Mouse (Mus musculus): ENCODE measurements at regions not wholly inside any gene's neighbourhood (a gene's known extent, or its start where the extent isn't known, plus 50 kb on each side); places are given as distances from the start of the nearest gene placed in this dataset.

DNA sequence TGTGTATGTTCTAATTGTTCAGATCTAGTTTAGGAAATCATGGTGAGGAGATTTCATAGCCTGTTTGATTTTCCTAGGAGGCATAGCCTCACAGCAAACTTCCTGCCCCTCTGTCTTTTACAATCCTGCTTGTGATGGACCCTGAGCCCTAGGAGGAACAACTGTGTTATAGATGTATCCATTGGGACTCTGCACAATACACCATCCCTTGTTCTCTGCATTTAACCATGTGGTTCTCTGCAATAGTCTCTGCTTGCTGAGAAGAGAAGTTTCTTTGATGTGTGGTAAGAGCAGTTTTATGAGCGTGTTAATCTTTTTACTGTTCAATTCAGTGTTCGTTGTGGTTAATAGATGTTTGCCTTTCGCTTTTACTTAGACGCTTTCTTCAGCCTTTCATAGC, 95.9 kb upstream of the Slc13a1 start:
- DNase-seq (ENCODE audit: low read depth) = no peak

DNA sequence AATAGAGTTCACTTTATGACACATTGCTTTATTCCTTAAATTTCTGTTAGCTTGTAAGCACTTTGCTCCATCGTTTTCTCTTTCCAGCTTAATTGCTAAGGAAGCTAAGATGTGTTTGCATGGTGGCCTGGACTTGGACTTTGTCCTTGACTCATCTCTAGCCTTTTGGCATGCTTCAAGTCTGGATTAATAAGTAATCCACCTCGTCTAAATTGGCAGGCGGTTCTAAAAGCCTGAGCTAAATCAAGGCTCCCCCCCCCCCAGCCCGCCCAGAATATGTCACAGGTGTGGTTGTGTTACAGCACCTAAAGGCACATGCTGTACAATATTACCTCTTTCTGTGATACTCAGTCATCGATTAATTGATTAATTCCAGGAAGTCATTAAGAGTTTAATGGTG, 94.7 kb upstream of the Slc13a1 start:
- no peak for DNase-seq (ENCODE audit: low read depth)

DNA sequence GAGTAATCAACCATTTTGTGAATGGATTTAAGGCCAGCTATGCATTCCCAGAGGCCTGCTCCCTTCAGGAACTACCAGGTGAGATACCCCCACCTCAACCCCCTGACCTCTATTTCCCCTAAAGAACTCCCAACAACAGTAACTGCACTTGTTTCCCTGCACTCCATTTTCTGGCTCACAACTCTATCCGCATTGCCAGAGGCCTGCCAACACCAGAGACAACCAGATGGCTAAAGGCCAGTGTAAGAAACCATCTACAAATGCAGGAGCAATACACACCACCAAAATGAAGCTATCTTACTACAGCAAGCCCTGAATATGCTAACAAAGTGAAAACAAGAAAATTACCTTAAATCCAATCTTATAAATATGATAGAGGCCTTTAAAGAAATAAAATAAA, 77.7 kb upstream of the Slc13a1 start:
- no peak for DNase-seq (ENCODE audit: low read depth)

DNA sequence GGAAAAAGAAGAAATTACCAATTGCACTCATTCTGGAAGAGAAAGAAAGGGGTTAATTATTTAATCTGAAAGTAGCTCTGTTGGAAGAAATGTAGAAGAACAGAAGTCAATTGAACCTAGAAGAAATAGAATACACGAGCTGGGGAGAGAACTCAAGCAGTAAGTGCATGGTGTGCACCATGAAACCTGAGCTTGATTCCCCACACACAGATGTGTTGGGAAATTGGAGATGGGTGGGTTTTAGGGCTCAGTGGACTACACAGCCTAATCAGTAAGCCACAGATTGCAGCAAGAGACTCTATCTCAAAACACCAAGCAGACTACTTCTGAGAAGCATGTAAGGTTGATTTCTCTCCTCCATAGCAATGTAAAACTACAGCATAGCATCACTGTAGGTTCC, 70.6 kb upstream of the Slc13a1 start:
- DNase-seq (ENCODE audit: low read depth) = no peak

DNA sequence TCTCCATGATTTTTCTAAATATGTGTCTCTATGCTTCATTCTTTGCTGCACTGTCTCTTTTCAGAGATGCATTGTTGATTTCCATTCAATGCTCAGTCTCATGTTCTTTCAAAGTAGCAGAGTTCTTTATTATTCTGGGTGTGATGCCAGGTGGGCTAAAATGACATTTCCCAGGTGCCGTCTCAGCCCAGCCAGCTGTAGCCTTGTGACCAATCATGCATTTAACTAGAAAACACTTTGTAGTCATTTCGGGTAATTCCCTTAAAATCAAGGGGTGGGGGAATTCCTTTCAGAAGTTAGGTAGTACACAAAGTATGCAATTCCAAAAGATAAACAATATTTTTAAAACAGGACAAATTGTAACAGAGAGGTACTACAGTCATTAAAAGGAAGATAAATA, 70.2 kb upstream of the Slc13a1 start:
- DNase-seq (ENCODE audit: low read depth) = no peak

DNA sequence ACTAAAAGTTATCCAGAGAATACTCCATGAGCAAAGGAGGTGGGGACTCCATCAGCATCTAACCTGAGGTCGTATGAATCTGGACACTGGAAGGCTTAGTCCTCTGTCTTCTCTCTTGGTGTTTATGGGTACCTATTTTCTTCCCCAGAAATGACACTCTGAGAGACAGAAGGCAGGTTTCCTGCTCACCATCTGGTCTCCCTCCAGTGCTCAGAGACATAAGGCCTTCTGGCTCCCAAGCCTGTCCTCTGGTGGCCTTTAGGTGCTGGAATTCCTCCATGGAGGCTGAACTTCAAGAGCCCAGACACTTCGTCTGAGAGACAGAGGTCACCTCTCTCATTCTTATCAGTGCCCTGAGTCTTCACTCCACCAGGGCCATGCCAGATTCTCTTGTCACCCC, 65.7 kb upstream of the Slc13a1 start:
- DNase-seq (ENCODE audit: low read depth) = no peak

DNA sequence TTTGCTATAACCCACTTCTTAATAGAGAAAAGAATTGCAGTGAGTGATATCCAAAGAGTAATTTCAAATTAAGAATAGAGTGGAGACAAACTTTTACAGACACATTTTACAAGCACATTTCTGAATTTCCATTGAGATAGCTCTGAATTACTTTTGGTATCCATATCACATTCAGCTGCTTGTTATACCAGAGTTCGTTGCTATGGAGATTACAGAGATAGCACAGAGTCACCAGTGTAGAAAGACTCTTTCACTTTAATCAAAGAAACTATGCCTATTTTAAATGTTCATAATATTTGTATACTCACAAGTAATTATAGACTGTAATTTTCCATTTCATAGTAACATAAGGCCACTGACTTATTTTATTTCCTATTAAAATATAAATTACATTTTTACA, 52.7 kb upstream of the Slc13a1 start:
- DNase-seq (ENCODE audit: low read depth) = no peak

DNA sequence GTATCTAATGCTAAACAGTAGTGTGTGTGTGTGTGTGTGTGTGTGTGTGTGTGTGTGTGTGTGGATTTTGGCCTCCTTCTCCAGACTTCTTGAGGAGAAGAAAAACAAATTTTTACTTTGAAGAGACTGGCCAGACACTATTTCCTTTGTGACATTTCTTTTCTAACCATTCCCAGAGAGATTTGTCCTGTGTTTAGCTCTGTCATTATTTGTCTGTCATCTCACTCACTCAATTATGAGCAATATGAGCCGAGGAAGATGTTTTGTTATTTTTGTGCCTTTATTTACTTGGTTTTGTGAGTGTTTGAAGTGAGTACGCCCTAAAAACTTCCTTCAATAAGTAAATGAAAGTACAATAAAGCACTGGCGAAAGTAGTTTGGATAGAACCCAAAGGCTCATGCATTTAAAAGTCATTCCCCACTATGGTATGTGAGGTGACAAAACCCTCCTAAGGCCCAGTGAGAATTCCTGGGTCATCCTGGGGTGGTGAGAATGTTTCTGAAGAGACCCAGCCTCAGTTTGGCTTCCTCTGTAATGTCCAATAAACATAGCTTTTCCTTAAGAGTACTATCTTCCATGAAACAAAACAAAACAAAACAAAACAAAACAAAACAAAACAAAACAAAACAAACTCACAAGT, 52.1 kb upstream of the Slc13a1 start:
- DNase-seq (ENCODE audit: low read depth) = no peak

Data from c-Kit-positive CD71-negative TER-119-negative erythroid progenitor cells, embryonic 14.5 days (primary cell).